Mouse (Mus musculus) frontal cortex, postnatal 14 days (tissue): ENCODE measurements around the gene Srp68.

Source experiments
- DNase-seq, 2 experiments: peaks; one replicate each; pipeline ENCODE4 v3.0.0; 2022; ENCODE audit warnings: low spot score in 2 of 2

The Srp68 gene

GRCm38 (mm10) chr11:116247502-116248222, 26.4 kb downstream of the Srp68 start:
- DNase-seq, result no peak

DNA sequence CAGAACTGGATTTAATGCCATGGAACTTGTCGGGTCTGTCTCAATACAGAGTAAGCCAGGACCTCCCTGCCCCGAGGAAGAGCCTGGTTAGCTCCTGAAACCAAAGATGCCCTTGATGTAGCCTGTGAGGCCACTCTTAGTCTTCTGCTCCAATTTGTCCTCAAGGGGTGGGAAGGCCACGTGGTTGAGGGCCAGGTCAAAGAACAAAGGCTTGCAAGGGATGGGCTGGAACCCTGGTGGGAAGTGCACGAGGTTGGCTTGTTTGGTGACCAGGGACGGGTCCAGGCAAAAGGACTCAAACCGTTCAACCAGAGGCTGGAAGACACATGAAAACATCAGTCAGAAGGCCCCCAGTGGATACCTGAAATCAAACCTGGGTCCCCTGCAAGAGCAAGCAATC, 28.4 kb downstream of the Srp68 start:
- no peak for DNase-seq

GRCm38 (mm10) chr11:116244580-116244979, 29.4 kb downstream of the Srp68 start:
- DNase-seq, result no peak

DNA sequence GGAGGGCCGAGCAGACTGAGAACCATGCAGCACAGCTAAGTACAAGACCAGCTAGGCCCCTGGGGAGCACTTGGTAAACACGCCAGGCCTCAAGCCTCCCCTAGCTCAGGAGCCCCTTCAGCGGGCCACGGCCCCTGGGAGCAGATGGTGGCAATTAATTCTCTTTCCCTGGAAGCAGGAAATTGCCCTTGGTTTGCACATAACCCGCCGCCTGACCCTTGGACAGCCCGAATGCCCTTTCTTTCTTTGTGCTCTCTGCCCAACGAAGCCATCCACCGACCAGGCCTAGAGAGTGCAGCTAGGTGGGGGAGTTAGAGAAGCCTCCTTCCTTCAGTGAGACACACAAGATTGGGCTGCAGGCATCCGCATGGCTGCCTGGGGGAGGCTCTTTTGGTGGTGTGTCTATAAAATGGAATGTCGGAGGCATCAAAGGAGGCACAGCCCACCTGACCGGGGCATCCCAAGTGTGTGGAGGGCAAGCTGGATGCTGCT, 32.2 kb downstream of the Srp68 start:
- DNase-seq, result no peak

- no peak for DNase-seq
These were observed 34.2 kb downstream of the Srp68 start for GRCm38 (mm10) chr11:116239797-116240196.

DNA sequence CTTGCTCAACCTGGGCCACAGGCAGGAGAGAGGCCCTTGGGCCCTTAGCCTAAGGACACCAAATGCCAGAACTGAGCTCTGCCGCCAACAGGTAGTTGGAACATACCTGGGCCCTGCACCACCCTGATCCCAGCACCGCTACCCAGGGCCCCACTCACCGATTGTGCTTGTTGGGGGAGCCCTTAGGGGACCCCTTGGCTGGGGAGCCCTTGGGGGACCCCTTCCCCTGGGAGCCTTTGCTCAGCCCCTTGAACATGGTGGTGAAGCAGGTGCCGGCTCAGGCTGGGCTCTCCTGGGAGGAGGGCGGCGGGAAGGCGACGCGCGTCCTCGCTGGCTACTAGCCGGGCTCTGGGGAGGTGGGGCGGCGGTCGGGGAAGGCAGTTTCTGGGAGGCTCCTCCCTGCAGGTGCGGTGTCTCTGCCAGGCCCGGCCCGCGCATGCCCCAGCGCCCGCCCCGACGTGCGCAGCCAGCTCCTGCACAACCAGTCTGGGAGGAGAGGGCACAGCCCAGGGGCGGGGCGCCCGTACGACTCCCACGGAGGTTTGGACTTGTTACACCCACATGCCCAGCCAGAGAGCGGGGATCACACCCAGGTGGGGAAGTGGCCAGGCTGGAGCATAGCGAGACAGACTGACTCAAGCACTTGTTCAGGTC, 36.1 kb downstream of the Srp68 start, which contains the start of gene Evpl:
Gene Evpl, minus strand, starts transcription at position 336 of the 654 bp plus-strand sequence.
- no peak for DNase-seq

- DNase-seq, result no peak
These were observed 39.1 kb downstream of the Srp68 start for GRCm38 (mm10) chr11:116234901-116235300.

DNA sequence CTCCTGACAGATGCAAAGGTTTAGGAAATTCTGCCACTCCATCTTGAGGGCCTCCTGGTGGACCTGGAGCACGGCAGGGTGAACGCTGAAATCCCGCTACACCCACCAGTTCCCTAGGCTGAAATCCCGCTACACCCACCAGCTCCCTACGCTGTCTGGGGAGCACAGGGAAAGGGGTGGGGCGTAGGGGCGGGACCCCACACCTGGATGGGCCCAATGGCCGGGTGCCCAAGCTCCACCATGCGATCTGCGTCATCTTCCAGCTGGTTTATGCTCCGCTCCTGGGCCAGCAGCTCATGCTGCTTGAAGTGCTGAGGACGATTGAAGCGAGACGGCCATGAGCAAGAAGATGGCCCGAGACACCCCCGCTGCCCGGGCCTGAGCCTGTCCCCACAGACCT, 41.6 kb downstream of the Srp68 start:
- no peak for DNase-seq

DNA sequence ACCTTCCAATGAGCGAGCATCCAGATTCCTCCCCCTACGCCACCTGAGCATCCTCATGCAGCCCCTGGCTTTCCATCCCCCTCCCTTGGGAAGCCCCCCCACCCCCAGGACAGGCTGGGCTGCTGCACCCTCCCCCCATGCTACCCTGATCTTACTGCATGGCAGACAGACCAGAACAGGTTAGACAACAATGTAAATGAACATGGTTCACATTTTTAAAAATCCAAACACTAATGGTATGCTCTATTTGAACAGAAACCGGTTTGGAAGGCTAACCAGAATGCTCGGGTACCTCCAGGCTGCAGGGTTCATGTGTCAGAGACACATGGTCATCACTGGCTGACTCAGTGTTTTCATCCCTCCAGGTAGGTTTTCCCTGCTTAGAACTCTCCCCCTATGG, 45.3 kb downstream of the Srp68 start:
- no peak for DNase-seq

DNA sequence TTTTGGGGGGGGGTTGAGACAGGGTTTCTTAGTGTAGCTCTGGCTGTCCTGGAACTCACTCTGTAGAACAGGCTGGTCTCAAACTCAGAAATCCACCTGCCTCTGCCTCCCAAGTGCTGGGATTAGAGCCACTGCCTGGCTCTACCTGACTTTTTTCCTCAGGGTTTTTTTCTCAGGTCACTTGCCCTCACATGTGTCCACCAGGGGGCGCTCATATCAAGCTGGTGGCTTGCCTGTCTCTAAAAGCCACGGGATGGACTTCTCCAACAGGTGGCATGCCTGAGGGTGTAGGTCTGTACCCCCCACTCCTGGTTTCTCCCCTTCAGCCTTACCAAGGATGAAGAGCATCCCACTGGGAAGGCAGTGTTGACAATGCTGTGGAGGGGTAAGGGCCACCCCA, 47.6 kb downstream of the Srp68 start:
- DNase-seq, result peak in 1 of 2 experiments; percentile 54

DNA sequence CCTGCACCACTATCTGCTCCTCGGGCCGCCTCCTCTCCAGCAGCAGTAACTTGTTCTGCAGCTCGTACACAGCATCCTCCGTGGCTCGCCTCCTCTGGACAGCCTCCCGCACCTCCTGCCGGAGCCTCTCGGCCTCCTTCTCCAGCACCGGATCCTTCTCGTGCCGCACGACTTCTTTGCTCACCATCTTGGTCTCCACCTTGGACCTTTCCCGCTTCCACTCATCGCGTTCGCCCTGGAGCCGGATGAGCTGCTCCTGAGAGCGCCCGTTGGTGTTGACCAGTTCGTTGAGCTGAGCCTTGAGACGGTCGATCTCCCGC, 51.3 kb downstream of the Srp68 start:
- no peak for DNase-seq

- no peak for DNase-seq
These were observed 51.9 kb downstream of the Srp68 start for GRCm38 (mm10) chr11:116221931-116222739.

DNA sequence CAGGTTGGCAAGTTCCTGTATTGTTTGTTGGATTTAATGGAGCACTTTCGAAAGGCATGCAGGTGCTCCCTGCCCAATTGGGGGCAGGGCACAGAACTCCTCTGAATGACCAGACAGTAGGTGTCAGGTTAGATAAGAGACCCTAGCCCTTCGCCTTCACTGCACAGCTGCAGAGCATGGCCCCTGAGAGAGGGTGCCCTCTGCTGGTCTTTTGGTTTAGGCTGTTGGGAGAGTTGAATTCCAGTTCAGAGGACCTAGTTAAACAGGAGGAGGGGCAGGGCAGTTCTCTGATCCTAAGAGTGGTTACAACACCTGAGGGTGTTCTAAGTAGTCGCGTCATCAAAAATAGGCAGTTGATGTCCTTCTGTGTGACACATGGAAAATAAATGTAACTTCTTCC, 54.1 kb downstream of the Srp68 start:
- DNase-seq, result peak in 1 of 2 experiments; percentile 32

- peak; percentile 59 to 70 for DNase-seq
These were observed 55.1 kb downstream of the Srp68 start for GRCm38 (mm10) chr11:116218737-116219400.

DNA sequence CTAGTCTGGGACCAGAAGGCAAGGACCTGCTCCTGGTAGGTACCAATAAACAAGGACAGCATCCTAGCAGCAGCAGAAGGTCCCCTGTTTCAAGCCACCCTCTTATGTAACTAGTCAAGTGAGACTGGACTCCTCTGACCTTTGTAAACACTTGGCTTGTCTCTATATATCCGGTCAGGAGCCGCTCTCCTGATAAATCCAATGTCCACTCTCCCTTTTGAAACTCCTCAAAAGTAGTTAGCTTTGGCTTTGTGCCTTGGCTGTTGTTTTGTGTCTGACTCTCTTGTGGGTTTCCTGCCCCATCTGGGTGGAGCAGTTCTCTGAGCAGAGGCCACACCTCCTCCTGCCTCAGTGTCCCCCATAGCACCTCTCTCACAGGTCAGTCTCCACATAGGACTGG, 55.8 kb downstream of the Srp68 start:
- DNase-seq, result no peak

GRCm38 (mm10) chr11:116216549-116216948, 57.5 kb downstream of the Srp68 start:
- no peak for DNase-seq

DNA sequence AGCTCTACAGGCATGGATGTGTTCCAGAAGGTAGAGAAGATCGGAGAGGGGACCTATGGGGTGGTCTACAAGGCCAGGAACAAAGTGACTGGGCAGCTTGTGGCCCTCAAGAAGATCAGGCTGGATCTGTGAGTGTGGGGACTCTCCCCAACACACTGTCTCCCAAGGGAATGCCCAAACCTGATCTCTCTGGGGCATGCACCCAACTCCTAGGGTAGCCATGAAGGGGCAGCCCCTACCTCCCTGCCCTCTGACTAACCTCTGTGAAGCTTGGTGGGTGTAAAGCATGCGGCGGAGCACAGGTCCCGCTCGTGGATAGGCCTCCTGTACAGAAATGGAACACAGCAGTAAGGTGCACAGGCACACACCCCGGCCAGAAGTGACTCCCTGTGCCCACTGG, 58.0 kb downstream of the Srp68 start:
- no peak for DNase-seq

DNA sequence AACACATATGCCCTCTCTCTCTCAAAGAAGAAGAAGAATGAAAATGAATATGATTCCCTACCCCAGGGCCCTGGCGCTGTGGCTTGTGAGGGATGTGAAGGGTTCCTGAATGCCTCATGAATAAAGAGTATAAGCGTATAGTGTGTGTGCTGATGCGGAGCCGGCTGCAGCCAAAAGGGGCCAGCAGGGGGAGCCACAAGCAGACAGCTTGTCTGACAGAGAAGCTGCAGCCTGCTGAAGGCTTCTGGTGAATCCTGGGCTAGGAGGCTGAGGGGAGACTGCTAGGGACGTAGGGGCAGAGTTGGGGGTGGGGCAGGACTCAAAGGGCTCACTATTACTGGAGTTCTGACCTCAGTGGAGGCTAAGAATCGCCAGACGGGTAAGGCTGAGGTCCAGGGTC, 58.8 kb downstream of the Srp68 start:
- no peak for DNase-seq

- DNase-seq, result no peak
These were observed 60.0 kb downstream of the Srp68 start for GRCm38 (mm10) chr11:116213877-116214510.

DNA sequence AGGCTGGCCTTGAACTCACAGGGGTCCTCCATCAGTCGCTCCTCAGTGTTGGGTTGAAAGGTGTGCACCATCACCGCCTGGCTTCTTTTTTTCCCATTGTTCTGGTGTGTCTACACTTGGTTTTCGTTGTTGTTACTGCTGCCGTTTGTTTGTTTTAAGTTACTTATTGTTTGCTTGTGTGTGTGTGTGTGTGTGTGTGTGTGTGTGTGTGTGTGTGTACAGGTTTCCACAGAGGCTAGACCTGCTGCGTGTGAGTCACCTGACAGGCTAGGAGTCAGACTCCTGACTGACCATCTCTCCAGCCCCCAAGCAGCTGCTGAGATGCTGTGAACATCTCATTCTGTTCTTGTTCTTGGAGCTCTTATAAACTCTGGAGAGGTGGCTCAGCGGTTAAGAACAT, 61.2 kb downstream of the Srp68 start:
- DNase-seq, result no peak

- DNase-seq, result no peak
These were observed 63.3 kb downstream of the Srp68 start for GRCm38 (mm10) chr11:116210696-116211095.

GRCm38 (mm10) chr11:116209257-116209656, 64.8 kb downstream of the Srp68 start:
- no peak for DNase-seq
